Mouse (Mus musculus) monocyte, adult 5-6 weeks (primary cell): ENCODE measurements around the gene Sdad1. TPM values are rescaled to one million over a fixed set of nuclear protein-coding genes. Genes with fewer than 3 reads are reported as not detected.
A peak's percentile ranks its signal among the peaks of the same experiment; 100 is the strongest.

Experiments
- ATAC-seq: fragments of 153-309, 156-312 bp; replicated peaks from 2 replicates; pipeline ENCODE4 v1.8.0; 2017; ENCODE audit warnings: mild to moderate bottlenecking; ENCODE audit not compliant: low TSS enrichment, insufficient number of reproducible peaks, severe bottlenecking, poor library complexity, low FRiP score
- total RNA-seq: library from RNA; stranded (forward); fragments of 200-1000, 200-491, 200-594 nt; gene quantifications from 3 replicates; pipeline ENCODE4 v1.2.3, GENCODE M21; 2017

Gene Sdad1
- total RNA-seq, 1 experiment from 2014 or later = 31.5 TPM

GRCm38 (mm10) chr5:92318596-92318995 lies 8.3 kb upstream of the Sdad1 start:
- 0 out of 2 replicates have a peak, but pooled peaks have one; percentile 32 for ATAC-seq

GRCm38 (mm10) chr5:92318119-92318518 lies 7.8 kb upstream of the Sdad1 start:
- peak; percentile 81 for ATAC-seq

- ATAC-seq = no peak
Observed at GRCm38 (mm10) chr5:92313776-92314175, 3.5 kb upstream of the Sdad1 start.

- peak; percentile 44 for ATAC-seq
Observed at GRCm38 (mm10) chr5:92312046-92312715, 1.9 kb upstream of the Sdad1 start.

GRCm38 (mm10) chr5:92304291-92304690 lies 6.0 kb downstream of the Sdad1 start:
- ATAC-seq = no peak

- no peak for ATAC-seq
Observed at GRCm38 (mm10) chr5:92302149-92302840, 8.0 kb downstream of the Sdad1 start.

GRCm38 (mm10) chr5:92294525-92294924 lies 15.8 kb downstream of the Sdad1 start:
- no peak for ATAC-seq

GRCm38 (mm10) chr5:92291652-92292414 lies 18.4 kb downstream of the Sdad1 start:
- ATAC-seq = no peak

GRCm38 (mm10) chr5:92287840-92288239 lies 22.4 kb downstream of the Sdad1 start:
- ATAC-seq = no peak

- no peak for ATAC-seq
Observed at GRCm38 (mm10) chr5:92283107-92283506, 27.2 kb downstream of the Sdad1 start.

- no peak for ATAC-seq
Observed at GRCm38 (mm10) chr5:92282571-92282970, 27.7 kb downstream of the Sdad1 start.

- peak; percentile 81 for ATAC-seq
Observed at GRCm38 (mm10) chr5:92278942-92279537, 31.2 kb downstream of the Sdad1 start.

- peak; percentile 80 for ATAC-seq
Observed at GRCm38 (mm10) chr5:92277437-92278394, 32.6 kb downstream of the Sdad1 start, which contains the start of gene Naaa. Gene Naaa, minus strand, starts transcription at chr5:92278170.

GRCm38 (mm10) chr5:92270496-92270895 lies 39.8 kb downstream of the Sdad1 start:
- ATAC-seq = peak; percentile 63

- no peak for ATAC-seq
Observed at GRCm38 (mm10) chr5:92263761-92264359, 46.4 kb downstream of the Sdad1 start.

- no peak for ATAC-seq
Observed at GRCm38 (mm10) chr5:92262646-92263045, 47.6 kb downstream of the Sdad1 start.

- no peak for ATAC-seq
Observed at GRCm38 (mm10) chr5:92256218-92256617, 54.1 kb downstream of the Sdad1 start, which contains the start of gene Ppef2. Gene Ppef2, minus strand, starts transcription at chr5:92256278.

GRCm38 (mm10) chr5:92254476-92254875 lies 55.8 kb downstream of the Sdad1 start:
- no peak for ATAC-seq
